Mouse (Mus musculus) embryonic facial prominence, embryonic 15.5 days (tissue): ENCODE measurements around the gene Uchl1. TPM values are rescaled to one million over a fixed set of nuclear protein-coding genes. Genes with fewer than 3 reads are reported as not detected.

Source experiments
- ATAC-seq: fragments of 200-750 bp; cut with Nextera tagmentation; 2 replicates; pipeline ENCODE4 v1.8.0; 2017; ENCODE audit warnings: low read depth, moderate TSS enrichment; ENCODE audit not compliant: insufficient number of reproducible peaks, low FRiP score, low TSS enrichment
- H3K27ac ChIP-seq: fragments of 300-500 bp; sonication (generic); replicated peaks from 2 replicates; pipeline ENCODE4 v1.5.1; 2015; ENCODE audit warnings: mild to moderate bottlenecking, inconsistent platforms
- H3K27me3 ChIP-seq: fragments of 300-500 bp; sonication (generic); 2 replicates; pipeline ENCODE4 v1.6.1; 2015; ENCODE audit warnings: inconsistent platforms
- H3K36me3 ChIP-seq: fragments of 300-500 bp; sonication (generic); 2 replicates; pipeline ENCODE4 v1.6.1; 2015; ENCODE audit warnings: mild to moderate bottlenecking, inconsistent platforms
- H3K4me1 ChIP-seq: fragments of 300-500 bp; sonication (generic); 2 replicates; pipeline ENCODE4 v1.6.1; 2015; ENCODE audit warnings: inconsistent platforms
- H3K4me2 ChIP-seq: fragments of 300-500 bp; sonication (generic); replicated peaks from 2 replicates; pipeline ENCODE4 v1.6.1; 2015; ENCODE audit warnings: mild to moderate bottlenecking, inconsistent platforms
- H3K4me3 ChIP-seq: fragments of 300-500 bp; sonication (generic); replicated peaks from 2 replicates; pipeline ENCODE4 v1.5.1; 2015; ENCODE audit warnings: mild to moderate bottlenecking, inconsistent platforms
- H3K9ac ChIP-seq: fragments of 300-500 bp; sonication (generic); 2 replicates; pipeline ENCODE4 v1.6.1; 2015; ENCODE audit warnings: inconsistent platforms
- H3K9me3 ChIP-seq: fragments of 300-500 bp; sonication (generic); replicated peaks from 2 replicates; pipeline ENCODE4 v1.6.1; 2016; ENCODE audit warnings: inconsistent platforms
- WGBS: fragments of 180-500 bp; shearing (Covaris S2); methylation state at CpG from one replicate; pipeline ENCODE4 v1.1.7; 2015; 5-methylcytosine and 5-hydroxymethylcytosine counted together
- polyA plus RNA-seq: library from polyadenylated mRNA; unstranded; fragments of >200 nt; fragmentation: Nextera tagmentation; extraction: Ambion mirVana; gene quantifications from 2 replicates; pipeline ENCODE4 v1.2.1, GENCODE M21; 2015

Gene Uchl1
- polyA plus RNA-seq, 1 experiment from 2014 or later: 64.0 TPM

DNA sequence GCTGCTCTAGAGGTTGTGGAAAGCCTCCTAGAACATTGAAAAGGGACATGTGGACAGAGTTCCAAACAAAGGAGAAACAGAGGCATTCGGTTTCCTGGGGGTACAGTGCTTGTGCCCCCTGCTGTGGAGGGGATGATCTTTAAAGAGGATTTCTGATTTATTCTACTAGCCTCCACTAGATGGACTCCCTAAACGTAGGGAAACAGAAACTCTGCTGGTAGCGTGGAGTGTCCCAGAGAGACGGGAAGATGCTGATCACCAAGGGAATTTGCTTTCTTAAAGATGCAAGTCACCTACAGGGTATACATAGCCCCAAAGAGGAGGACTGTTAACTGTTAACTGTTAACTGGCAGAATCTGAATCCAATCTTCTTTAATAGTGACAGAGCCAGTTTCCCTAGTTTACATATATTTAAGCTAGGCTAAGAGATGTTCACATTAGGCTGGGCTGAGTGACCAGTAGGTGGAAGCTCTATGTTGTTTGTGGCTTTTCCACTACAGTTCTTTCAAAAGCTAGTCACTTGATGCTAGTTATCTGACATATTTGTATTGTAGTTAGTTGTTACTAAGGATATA, 34.6 kb downstream of the Uchl1 start:
- WGBS: 14% methylated on average over 4 of the region's 4 CpGs
- Histone ChIP-seq H3K27ac (no peak overlapping the region), H3K4me2 (no peak overlapping the region), H3K4me1 (0 out of 2 replicates have a peak, but pooled peaks cover 3% of the 10 kb centered on the region), H3K9ac (no peak overlapping the region), H3K36me3 (no peaks in the 10 kb centered on the region), H3K27me3 (no peaks in the 10 kb centered on the region), H3K4me3 (no peak overlapping the region), H3K9me3 (no peaks in the 10 kb centered on the region)
- no peak for ATAC-seq

DNA sequence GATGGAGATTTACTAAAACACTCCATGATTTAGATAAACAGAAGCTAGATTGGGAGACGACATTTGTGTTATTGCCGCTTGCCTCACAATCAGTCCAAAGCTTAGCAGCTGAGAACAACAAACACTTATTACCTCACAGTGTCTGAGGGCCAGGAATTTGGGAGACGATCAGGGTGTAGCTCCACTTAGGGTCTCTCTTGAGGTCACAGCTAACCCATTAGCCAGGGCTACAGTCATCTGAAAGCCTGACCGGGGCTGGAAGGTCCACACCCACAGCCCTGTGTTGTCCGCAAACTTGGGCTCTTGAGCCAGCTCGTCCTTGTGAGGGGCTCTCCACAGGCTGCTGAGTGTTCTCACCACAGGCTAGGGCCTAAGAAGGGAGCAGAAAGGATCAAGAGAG, 36.9 kb downstream of the Uchl1 start:
- H3K9ac ChIP-seq: no peak overlapping the region
- WGBS: 81% methylated on average over 6 of the region's 6 CpGs
- H3K4me1 ChIP-seq: peaks cover 10% of the 10 kb centered on the region
- no peaks in the 10 kb centered on the region for H3K27me3 ChIP-seq
- no peak for ATAC-seq
- H3K4me3 ChIP-seq: no peak overlapping the region
- no peaks in the 10 kb centered on the region for H3K36me3 ChIP-seq
- H3K4me2 ChIP-seq: no peak overlapping the region
- no peak overlapping the region for H3K27ac ChIP-seq
- H3K9me3 ChIP-seq: no peaks in the 10 kb centered on the region

GRCm38 (mm10) chr5:66715498-66715931, 39.6 kb downstream of the Uchl1 start:
- H3K4me1 ChIP-seq: peaks cover 17% of the 10 kb centered on the region
- 55% methylated on average over 4 of the region's 4 CpGs for WGBS
- no peak overlapping the region for H3K27ac ChIP-seq
- H3K27me3 ChIP-seq: no peaks in the 10 kb centered on the region
- no peaks in the 10 kb centered on the region for H3K36me3 ChIP-seq
- ATAC-seq: no peak
- H3K9me3 ChIP-seq: no peaks in the 10 kb centered on the region
- no peak overlapping the region for H3K4me3 ChIP-seq
- H3K4me2 ChIP-seq: no peak overlapping the region
- no peak overlapping the region for H3K9ac ChIP-seq

GRCm38 (mm10) chr5:66717931-66718330, 42.0 kb downstream of the Uchl1 start:
- Histone ChIP-seq H3K4me3 (no peak overlapping the region), H3K27me3 (no peaks in the 10 kb centered on the region), H3K4me2 (no peak overlapping the region), H3K36me3 (no peaks in the 10 kb centered on the region), H3K4me1 (peaks cover 25% of the 10 kb centered on the region), H3K27ac (no peak overlapping the region), H3K9ac (no peak overlapping the region), H3K9me3 (no peaks in the 10 kb centered on the region)
- ATAC-seq: no peak
- WGBS: 33% methylated on average over 4 of the region's 4 CpGs

DNA sequence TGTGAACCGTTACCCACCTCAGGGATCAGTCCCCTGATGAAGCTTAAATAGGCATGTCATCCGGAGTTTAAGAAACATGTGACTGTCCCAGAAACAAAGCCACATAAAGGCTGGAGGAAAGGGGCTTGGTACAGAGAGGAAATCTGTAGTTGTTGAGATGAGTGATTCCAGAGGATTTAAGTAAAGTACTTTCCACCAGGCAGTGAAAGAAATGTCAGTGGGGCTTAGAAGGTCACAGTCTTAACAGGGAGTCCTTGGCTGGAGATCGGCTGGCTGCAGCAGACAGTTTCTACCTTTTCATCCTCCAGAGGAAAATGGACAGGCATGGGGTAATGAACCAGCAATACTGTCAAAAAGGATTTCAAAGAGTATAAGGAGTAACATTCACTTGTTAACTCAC, 42.5 kb downstream of the Uchl1 start:
- no peak overlapping the region for H3K27ac ChIP-seq
- H3K36me3 ChIP-seq: no peaks in the 10 kb centered on the region

GRCm38 (mm10) chr5:66718880-66719279, 43.0 kb downstream of the Uchl1 start:
- WGBS: 68% methylated on average over 7 of the region's 7 CpGs
- no peak overlapping the region for H3K27ac ChIP-seq
- no peaks in the 10 kb centered on the region for H3K9me3 ChIP-seq
- H3K4me2 ChIP-seq: no peak overlapping the region
- no peak overlapping the region for H3K9ac ChIP-seq
- ATAC-seq: no peak
- H3K36me3 ChIP-seq: no peaks in the 10 kb centered on the region
- peaks cover 25% of the 10 kb centered on the region for H3K4me1 ChIP-seq
- no peaks in the 10 kb centered on the region for H3K27me3 ChIP-seq
- H3K4me3 ChIP-seq: no peak overlapping the region

More for the DNA sequence above, 42.5 kb downstream of the Uchl1 start:
- Histone ChIP-seq H3K4me3 (no peak overlapping the region), H3K27me3 (no peaks in the 10 kb centered on the region), H3K9me3 (no peaks in the 10 kb centered on the region), H3K4me1 (peaks cover 25% of the 10 kb centered on the region), H3K9ac (no peak overlapping the region), H3K4me2 (no peak overlapping the region)
- no peak for ATAC-seq
- 25% methylated on average over 3 of the region's 3 CpGs for WGBS

DNA sequence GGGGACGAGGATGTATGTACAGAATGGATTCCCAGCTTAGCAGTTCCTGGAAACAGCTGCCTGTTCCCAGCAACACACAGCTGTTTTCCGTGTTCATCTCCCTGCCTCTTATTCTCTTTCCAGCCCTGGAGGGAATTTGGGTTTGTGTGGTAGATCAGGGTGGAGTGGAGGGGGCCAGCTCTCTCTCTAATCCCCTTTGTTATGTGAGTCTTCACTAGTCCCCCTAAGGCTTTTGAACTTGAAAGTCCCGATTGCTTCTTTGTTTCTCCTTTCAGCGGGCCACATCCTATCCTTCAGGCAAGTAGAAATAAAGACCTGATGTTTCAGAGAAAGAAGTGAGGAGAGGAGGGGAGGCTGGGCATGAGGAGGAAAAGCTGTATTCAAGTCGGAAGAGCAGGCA, 45.0 kb downstream of the Uchl1 start:
- 7% methylated on average over 5 of the region's 5 CpGs for WGBS
- Histone ChIP-seq H3K27me3 (no peaks in the 10 kb centered on the region), H3K4me2 (no peak overlapping the region), H3K9ac (no peak overlapping the region), H3K9me3 (no peaks in the 10 kb centered on the region), H3K4me1 (peaks cover 21% of the 10 kb centered on the region), H3K27ac (peak overlapping the region; percentile 44), H3K4me3 (no peak overlapping the region), H3K36me3 (no peaks in the 10 kb centered on the region)
- peak; percentile 31; the same call in 1 of the 2 replicates for ATAC-seq

DNA sequence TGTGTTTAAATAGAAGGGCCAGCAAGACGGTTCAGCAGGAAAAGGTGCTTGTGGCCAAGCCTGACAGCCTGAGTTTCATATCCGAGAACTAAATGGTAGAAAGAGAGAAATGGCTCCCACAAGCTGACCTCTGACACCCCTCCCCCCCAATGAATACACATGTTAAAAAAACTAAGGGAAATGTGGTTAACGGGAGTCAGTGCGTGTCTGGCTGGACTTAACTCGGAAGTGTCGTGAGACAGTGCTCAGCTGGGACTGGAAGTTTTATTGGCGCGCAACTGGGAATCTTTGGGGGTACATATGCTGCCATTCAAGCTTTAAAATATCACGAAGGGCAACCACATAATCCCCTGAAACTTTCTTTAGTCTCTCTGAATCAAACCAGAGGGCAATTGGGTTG, 46.7 kb downstream of the Uchl1 start:
- no peak overlapping the region for H3K9ac ChIP-seq
- H3K27me3 ChIP-seq: no peaks in the 10 kb centered on the region
- no peaks in the 10 kb centered on the region for H3K9me3 ChIP-seq
- H3K4me1 ChIP-seq: peaks cover 17% of the 10 kb centered on the region
- H3K4me2 ChIP-seq: no peak overlapping the region
- no peak overlapping the region for H3K27ac ChIP-seq
- no peak for ATAC-seq
- H3K4me3 ChIP-seq: no peak overlapping the region
- 70% methylated on average over 9 of the region's 9 CpGs for WGBS
- no peaks in the 10 kb centered on the region for H3K36me3 ChIP-seq

- Histone ChIP-seq H3K27ac (no peak overlapping the region), H3K4me3 (no peak overlapping the region), H3K27me3 (no peaks in the 10 kb centered on the region), H3K4me1 (peaks cover 13% of the 10 kb centered on the region), H3K36me3 (no peaks in the 10 kb centered on the region), H3K9me3 (no peaks in the 10 kb centered on the region), H3K4me2 (no peak overlapping the region), H3K9ac (no peak overlapping the region)
- 39% methylated on average over 4 of the region's 4 CpGs for WGBS
- ATAC-seq: 0 out of 2 replicates have a peak, but pooled peaks have one; percentile 37
These were observed 47.1 kb downstream of the Uchl1 start for GRCm38 (mm10) chr5:66723037-66723436.

- Histone ChIP-seq H3K4me2 (no peak overlapping the region), H3K27me3 (no peaks in the 10 kb centered on the region), H3K4me3 (no peak overlapping the region), H3K36me3 (no peaks in the 10 kb centered on the region), H3K9ac (no peak overlapping the region), H3K9me3 (no peaks in the 10 kb centered on the region), H3K27ac (0 out of 2 replicates have a peak overlapping the region, but pooled peaks have one; percentile 29), H3K4me1 (peaks cover 8% of the 10 kb centered on the region; the same call in 1 of the 2 replicates)
- no peak for ATAC-seq
- 80% methylated on average over 3 of the region's 3 CpGs for WGBS
These were observed 47.7 kb downstream of the Uchl1 start for GRCm38 (mm10) chr5:66723626-66724025.

- 93% methylated on average over 4 of the region's 4 CpGs for WGBS
- no peak overlapping the region for H3K9ac ChIP-seq
These were observed 53.4 kb downstream of the Uchl1 start for GRCm38 (mm10) chr5:66729306-66729705.

GRCm38 (mm10) chr5:66730621-66731301, 54.9 kb downstream of the Uchl1 start:
- no peak overlapping the region for H3K4me2 ChIP-seq
- no peak overlapping the region for H3K4me3 ChIP-seq
- H3K9me3 ChIP-seq: no peaks in the 10 kb centered on the region
- no peaks in the 10 kb centered on the region for H3K4me1 ChIP-seq
- no peaks in the 10 kb centered on the region for H3K36me3 ChIP-seq
- no peak for ATAC-seq
- WGBS: 39% methylated on average over 11 of the region's 11 CpGs
- no peak overlapping the region for H3K27ac ChIP-seq
- no peaks in the 10 kb centered on the region for H3K27me3 ChIP-seq
- no peak overlapping the region for H3K9ac ChIP-seq

More at GRCm38 (mm10) chr5:66729306-66729705, 53.4 kb downstream of the Uchl1 start:
- no peak for ATAC-seq
- Histone ChIP-seq H3K27ac (no peak overlapping the region), H3K27me3 (no peaks in the 10 kb centered on the region), H3K4me1 (no peaks in the 10 kb centered on the region), H3K4me2 (no peak overlapping the region), H3K9me3 (no peaks in the 10 kb centered on the region), H3K4me3 (no peak overlapping the region), H3K36me3 (no peaks in the 10 kb centered on the region)
